Mouse (Mus musculus) G1E (cell line): ENCODE data around the gene Rbm4b. TPM values are rescaled to one million over a fixed set of nuclear protein-coding genes. Genes with fewer than 3 reads are reported as not detected.

Experiments used
- ATAC-seq: 2 replicates; pipeline ENCODE4 v1.8.0; 2016; ENCODE audit warnings: mild to moderate bottlenecking; ENCODE audit not compliant: insufficient number of reproducible peaks, poor library complexity, low FRiP score, severe bottlenecking; ENCODE audit errors: extremely low read depth
- DNase-seq: peaks from one replicate; pipeline ENCODE4 v3.0.0; 2012; ENCODE audit warnings: low spot score
- H3K27me3 ChIP-seq: 2 replicates; pipeline ENCODE4 v1.6.1; 2012; ENCODE audit warnings: mild to moderate bottlenecking, low read length, inconsistent platforms; ENCODE audit not compliant: insufficient read depth
- H3K36me3 ChIP-seq: replicated peaks from 2 replicates; pipeline ENCODE3; 2012; ENCODE audit warnings: mild to moderate bottlenecking, inconsistent platforms
- H3K4me1 ChIP-seq: 2 replicates; pipeline ENCODE4 v1.6.1; 2012; ENCODE audit warnings: low read depth, low read length, inconsistent platforms, mixed read lengths; ENCODE audit not compliant: insufficient read depth
- H3K4me3 ChIP-seq: 2 replicates; pipeline ENCODE4 v1.5.1; 2012; ENCODE audit warnings: low read depth, mild to moderate bottlenecking, inconsistent platforms, low read length, moderate library complexity, mixed read lengths
- H3K9me3 ChIP-seq: replicated peaks from 2 replicates; pipeline ENCODE4 v1.6.1; 2012; ENCODE audit warnings: inconsistent platforms
- CTCF ChIP-seq: IDR thresholded peaks from 2 replicates; pipeline ENCODE4 v1.5.1; 2012; ENCODE audit warnings: low read depth, low read length, inconsistent platforms, mixed read lengths
- GATA1 ChIP-seq: IDR thresholded peaks from 2 replicates; pipeline ENCODE4 v1.6.1; 2012; ENCODE audit warnings: borderline replicate concordance, low read length, inconsistent platforms, mixed read lengths
- GATA2 ChIP-seq: IDR thresholded peaks from 2 replicates; pipeline ENCODE4 v1.6.1; 2012; ENCODE audit warnings: low read depth, low read length, inconsistent platforms, borderline replicate concordance
- POLR2AphosphoS5 ChIP-seq: IDR thresholded peaks from 2 replicates; pipeline ENCODE4 v1.6.1; 2012; ENCODE audit warnings: low read depth, low read length, inconsistent platforms; ENCODE audit not compliant: insufficient replicate concordance
- TAL1 ChIP-seq: conservative IDR thresholded peaks from 2 replicates; pipeline ENCODE4 v1.6.1; 2012; ENCODE audit warnings: low read depth, low read length, inconsistent platforms, mixed read lengths
- polyA plus RNA-seq: library from polyadenylated mRNA; stranded (reverse); fragments of >175 nt; gene quantifications from 2 replicates; pipeline ENCODE4 v1.2.3, GENCODE M21; 2012
- total RNA-seq, 2 experiments: library from RNA; stranded (forward) in 1 of 2; stranded (reverse) in 1 of 2; fragments of 200-1000 nt in 1 of 2; fragments of >200 nt in 1 of 2; fragmentation: Nextera tagmentation in 1 of 2; gene quantifications; 2 replicates each; pipeline ENCODE4 v1.2.3; 2014 to 2017

Gene Rbm4b
- total and polyA plus RNA-seq, 3 experiments, result 5.1 to 20.7 (median 9.8) TPM

DNA sequence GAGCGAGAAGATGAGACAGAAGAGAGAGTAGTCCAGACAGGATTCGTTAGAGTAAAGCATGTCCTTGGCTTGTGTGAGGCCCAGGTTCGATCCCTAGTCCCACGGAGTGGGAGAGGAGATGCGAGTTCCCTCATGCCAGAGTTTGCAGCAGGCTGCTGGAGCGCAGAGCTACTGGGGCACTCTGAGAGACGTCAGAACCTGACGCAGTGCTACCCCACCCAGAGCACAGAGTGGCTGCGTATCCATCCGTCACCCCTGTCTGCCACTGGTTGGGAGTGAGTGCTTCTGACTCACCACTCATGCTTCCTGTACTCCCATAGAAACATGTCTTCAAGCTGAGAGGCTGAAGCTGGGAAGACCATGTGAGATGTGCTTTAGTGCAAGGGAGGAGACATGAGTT is 14.8 kb upstream of the Rbm4b start:
- Histone ChIP-seq H3K4me1 (no peaks in the 10 kb centered on the region), H3K4me3 (no peak overlapping the region), H3K27me3 (peaks cover 15% of the 10 kb centered on the region; the same call in 1 of the 2 replicates), H3K36me3 (peaks cover 15% of the 10 kb centered on the region), H3K9me3 (no peaks in the 10 kb centered on the region)
- DNase-seq, result no peak
- no peak for ATAC-seq
- TF ChIP-seq GATA1 (no peak), TAL1 (no peak), POLR2AphosphoS5 (no peak), GATA2 (no peak), CTCF (no peak)

GRCm38 (mm10) chr19:4742229-4742628 is 14.1 kb upstream of the Rbm4b start:
- Histone ChIP-seq H3K4me3 (no peak overlapping the region), H3K36me3 (peaks cover 18% of the 10 kb centered on the region), H3K9me3 (no peaks in the 10 kb centered on the region), H3K4me1 (no peaks in the 10 kb centered on the region), H3K27me3 (peaks cover 13% of the 10 kb centered on the region; the same call in 1 of the 2 replicates)
- no peak for ATAC-seq
- no peak for TF ChIP-seq TAL1
- TF ChIP-seq CTCF, result no peak
- TF ChIP-seq GATA2, result no peak
- TF ChIP-seq GATA1, result no peak
- TF ChIP-seq POLR2AphosphoS5, result no peak
- DNase-seq, result no peak

GRCm38 (mm10) chr19:4743524-4743923 is 12.8 kb upstream of the Rbm4b start:
- no peak for ATAC-seq
- Histone ChIP-seq H3K36me3 (peaks cover 26% of the 10 kb centered on the region), H3K4me1 (no peaks in the 10 kb centered on the region), H3K9me3 (no peaks in the 10 kb centered on the region), H3K4me3 (no peak overlapping the region), H3K27me3 (peaks cover 6% of the 10 kb centered on the region; the same call in 1 of the 2 replicates)
- TF ChIP-seq GATA1 (no peak), CTCF (no peak), TAL1 (no peak), POLR2AphosphoS5 (no peak), GATA2 (no peak)
- no peak for DNase-seq

DNA sequence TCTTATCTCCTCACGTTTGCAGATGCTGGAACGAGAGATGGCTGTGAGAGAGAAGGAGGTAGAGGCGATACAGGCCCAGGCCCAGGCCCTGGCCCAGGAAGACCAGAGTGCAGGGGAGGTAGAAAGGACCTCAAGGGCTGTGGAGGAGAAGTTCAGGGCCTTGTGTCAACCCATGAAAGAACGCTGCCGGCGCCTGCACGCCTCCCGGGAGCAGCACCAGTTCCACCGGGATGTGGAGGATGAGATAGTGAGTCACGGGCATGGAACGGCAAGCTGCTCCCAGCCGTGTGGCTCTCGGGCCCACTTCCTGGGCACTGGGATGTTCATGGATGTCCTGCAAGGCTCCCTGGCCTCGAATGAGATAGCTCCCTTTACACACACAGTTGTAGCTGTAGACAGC is 12.3 kb upstream of the Rbm4b start:
- ATAC-seq (no peak), DNase-seq (no peak)
- Histone ChIP-seq H3K4me3 (no peak overlapping the region), H3K27me3 (peaks cover 4% of the 10 kb centered on the region; the same call in 1 of the 2 replicates), H3K36me3 (peaks cover 31% of the 10 kb centered on the region), H3K4me1 (no peaks in the 10 kb centered on the region), H3K9me3 (no peaks in the 10 kb centered on the region)
- no peak for TF ChIP-seq CTCF
- no peak for TF ChIP-seq POLR2AphosphoS5
- TF ChIP-seq GATA2, result no peak

DNA sequence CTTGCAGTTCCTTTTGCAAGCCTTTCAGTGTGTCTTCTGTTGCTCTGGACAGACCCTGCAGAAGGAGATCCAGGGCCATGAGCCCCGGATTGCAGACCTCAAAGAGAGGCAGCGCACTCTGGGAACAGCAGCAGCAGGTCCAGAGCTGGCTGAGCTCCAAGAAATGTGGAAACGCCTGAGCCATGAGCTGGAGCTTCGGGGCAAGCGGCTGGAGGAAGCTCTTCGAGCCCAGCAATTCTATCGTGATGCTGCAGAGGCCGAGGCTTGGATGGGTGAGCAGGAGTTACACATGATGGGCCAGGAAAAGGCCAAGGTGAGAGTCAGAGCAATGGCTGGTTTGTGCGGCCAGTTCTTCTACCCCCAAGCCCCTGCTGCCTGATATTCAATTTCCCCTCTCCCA is 11.2 kb upstream of the Rbm4b start:
- ATAC-seq, result no peak
- Histone ChIP-seq H3K9me3 (no peaks in the 10 kb centered on the region), H3K4me1 (no peaks in the 10 kb centered on the region), H3K36me3 (peaks cover 32% of the 10 kb centered on the region), H3K27me3 (peaks cover 2% of the 10 kb centered on the region; the same call in 1 of the 2 replicates), H3K4me3 (no peak overlapping the region)
- no peak for DNase-seq
- TF ChIP-seq POLR2AphosphoS5, result no peak
- no peak for TF ChIP-seq CTCF
- no peak for TF ChIP-seq GATA1
- TF ChIP-seq GATA2, result no peak
- TF ChIP-seq TAL1, result no peak

DNA sequence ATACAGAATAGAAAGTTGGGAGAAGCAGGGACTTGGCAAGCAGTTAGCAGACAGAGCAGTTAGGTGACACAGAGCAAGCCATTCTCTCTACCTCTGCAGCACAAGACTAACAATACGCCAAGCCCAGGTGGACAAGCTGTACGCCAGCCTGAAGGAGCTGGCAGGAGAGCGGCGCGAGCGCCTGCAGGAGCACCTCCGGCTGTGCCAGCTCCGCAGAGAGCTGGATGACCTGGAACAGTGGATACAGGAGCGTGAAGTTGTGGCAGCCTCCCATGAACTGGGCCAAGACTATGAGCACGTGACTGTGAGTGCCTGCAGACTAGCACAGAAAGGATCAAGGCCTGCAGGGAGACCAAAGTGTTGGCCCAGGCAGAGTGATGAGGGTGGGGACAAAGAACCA is 10.6 kb upstream of the Rbm4b start:
- Histone ChIP-seq H3K27me3 (peaks cover 2% of the 10 kb centered on the region; the same call in 1 of the 2 replicates), H3K9me3 (no peaks in the 10 kb centered on the region), H3K4me3 (no peak overlapping the region), H3K36me3 (peaks cover 34% of the 10 kb centered on the region), H3K4me1 (no peaks in the 10 kb centered on the region)
- DNase-seq (no peak), ATAC-seq (no peak)
- TF ChIP-seq TAL1, result no peak
- TF ChIP-seq CTCF, result no peak
- no peak for TF ChIP-seq POLR2AphosphoS5
- TF ChIP-seq GATA1, result no peak
- no peak for TF ChIP-seq GATA2

DNA sequence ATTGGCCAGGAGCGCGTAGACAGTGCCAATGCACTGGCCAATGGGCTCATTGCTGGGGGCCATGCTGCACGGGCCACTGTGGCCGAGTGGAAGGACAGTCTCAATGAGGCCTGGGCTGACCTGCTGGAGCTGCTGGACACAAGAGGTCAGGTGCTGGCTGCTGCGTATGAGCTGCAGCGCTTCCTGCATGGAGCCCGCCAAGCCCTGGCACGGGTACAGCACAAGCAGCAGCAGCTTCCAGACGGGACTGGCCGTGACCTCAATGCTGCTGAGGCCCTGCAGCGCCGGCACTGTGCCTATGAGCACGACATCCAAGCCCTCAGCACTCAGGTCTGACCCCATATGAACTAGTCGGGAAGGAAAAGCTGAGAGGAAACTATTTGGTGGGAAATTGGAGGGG is 9.7 kb upstream of the Rbm4b start:
- no peak for DNase-seq
- no peak for ATAC-seq
- TF ChIP-seq GATA2 (no peak), POLR2AphosphoS5 (no peak), TAL1 (no peak), CTCF (no peak), GATA1 (no peak)
- Histone ChIP-seq H3K4me3 (no peak overlapping the region), H3K27me3 (no peaks in the 10 kb centered on the region; the same call in 1 of the 2 replicates), H3K36me3 (peaks cover 34% of the 10 kb centered on the region), H3K4me1 (no peaks in the 10 kb centered on the region), H3K9me3 (no peaks in the 10 kb centered on the region)
